Mouse (Mus musculus) hindbrain, embryonic 16.5 days (tissue): ENCODE measurements around the gene Prkg1. TPM values are rescaled to one million over a fixed set of nuclear protein-coding genes. Genes with fewer than 3 reads are reported as not detected.
A peak's percentile ranks its signal among the peaks of the same experiment; 100 is the strongest.

Experiments
- ATAC-seq: fragments of 200-750 bp; cut with Nextera tagmentation; 2 replicates; pipeline ENCODE4 v1.8.0; 2017; ENCODE audit warnings: moderate TSS enrichment, moderate library complexity
- H3K27ac ChIP-seq: fragments of 300-500 bp; sonication (generic); 2 replicates; pipeline ENCODE4 v1.5.1; 2014; ENCODE audit warnings: low read depth, mild to moderate bottlenecking, control low read depth, low read length, moderate library complexity
- H3K27me3 ChIP-seq: fragments of 300-500 bp; sonication (generic); replicated peaks from 2 replicates; pipeline ENCODE4 v1.6.1; 2014; ENCODE audit warnings: low read length; ENCODE audit not compliant: control insufficient read depth, insufficient read depth
- H3K36me3 ChIP-seq: fragments of 300-500 bp; sonication (generic); 2 replicates; pipeline ENCODE4 v1.6.1; 2014; ENCODE audit warnings: mild to moderate bottlenecking, low read length, moderate library complexity, mixed read lengths; ENCODE audit not compliant: control insufficient read depth, insufficient read depth
- H3K4me1 ChIP-seq: fragments of 300-500 bp; sonication (generic); 2 replicates; pipeline ENCODE4 v1.6.1; 2014; ENCODE audit warnings: low read depth, low read length; ENCODE audit not compliant: control insufficient read depth, insufficient read depth
- H3K4me2 ChIP-seq: fragments of 300-500 bp; sonication (generic); 2 replicates; pipeline ENCODE4 v1.6.1; 2014; ENCODE audit warnings: mild to moderate bottlenecking, low read length, control low read depth, moderate library complexity
- H3K4me3 ChIP-seq: fragments of 300-500 bp; sonication (generic); 2 replicates; pipeline ENCODE4 v1.5.1; 2014; ENCODE audit warnings: mild to moderate bottlenecking, low read length, control low read depth, moderate library complexity
- H3K9ac ChIP-seq: fragments of 300-500 bp; sonication (generic); 2 replicates; pipeline ENCODE4 v1.6.1; 2014; ENCODE audit warnings: low read depth, mild to moderate bottlenecking, control low read depth, low read length, moderate library complexity
- H3K9me3 ChIP-seq: fragments of 300-500 bp; sonication (generic); 2 replicates; pipeline ENCODE4 v1.6.1; 2014; ENCODE audit warnings: mild to moderate bottlenecking, low read length, moderate library complexity; ENCODE audit not compliant: control insufficient read depth
- WGBS: fragments of 180-500 bp; shearing (Covaris S2); extraction: QIAGEN DNeasy Blood & Tissue Kit; methylation state at CpG from one replicate; pipeline ENCODE4 v1.1.7; 2014; 5-methylcytosine and 5-hydroxymethylcytosine counted together
- polyA plus RNA-seq: library from polyadenylated mRNA; unstranded; fragments of >200 nt; fragmentation: Nextera tagmentation; extraction: Ambion mirVana; gene quantifications from 2 replicates; pipeline ENCODE4 v1.2.1, GENCODE M21; 2015

Prkg1 gene
- polyA plus RNA-seq, 1 experiment from 2014 or later, result 4.8 TPM

GRCm38 (mm10) chr19:30563876-30564275 lies 1201.0 kb downstream of the Prkg1 start:
- Histone ChIP-seq H3K9ac (no peak overlapping the region), H3K36me3 (no peaks in the 10 kb centered on the region), H3K27ac (no peak overlapping the region), H3K27me3 (no peaks in the 10 kb centered on the region), H3K9me3 (0 out of 2 replicates have a peak, but pooled peaks cover 2% of the 10 kb centered on the region), H3K4me1 (no peaks in the 10 kb centered on the region), H3K4me3 (no peak overlapping the region), H3K4me2 (no peak overlapping the region)
- WGBS, result 88% methylated on average over 3 of the region's 3 CpGs
- ATAC-seq, result no peak

GRCm38 (mm10) chr19:30558024-30558423 lies 1206.8 kb downstream of the Prkg1 start:
- H3K4me1 ChIP-seq, result 0 out of 2 replicates have a peak, but pooled peaks cover 2% of the 10 kb centered on the region
- H3K27me3 ChIP-seq, result 0 out of 2 replicates have a peak, but pooled peaks cover under 1% of the 10 kb centered on the region
- ATAC-seq, result no peak
- H3K9me3 ChIP-seq, result 0 out of 2 replicates have a peak, but pooled peaks cover 2% of the 10 kb centered on the region
- H3K36me3 ChIP-seq, result no peaks in the 10 kb centered on the region
- no peak overlapping the region for H3K9ac ChIP-seq
- no peak overlapping the region for H3K4me2 ChIP-seq
- no peak overlapping the region for H3K27ac ChIP-seq
- no peak overlapping the region for H3K4me3 ChIP-seq

- Histone ChIP-seq H3K9me3 (no peaks in the 10 kb centered on the region), H3K27me3 (peaks cover 9% of the 10 kb centered on the region), H3K4me2 (peak overlapping the region; percentile 61), H3K4me1 (peaks cover 10% of the 10 kb centered on the region), H3K4me3 (peak overlapping the region; percentile 33), H3K9ac (peak overlapping the region; percentile 61), H3K27ac (no peak overlapping the region), H3K36me3 (no peaks in the 10 kb centered on the region)
- ATAC-seq, result peak; percentile 91
- WGBS, result under 1% methylated on average over 12 of the region's 12 CpGs
Measured at GRCm38 (mm10) chr19:30554467-30554881, 1210.4 kb downstream of the Prkg1 start.

GRCm38 (mm10) chr19:30553740-30554139 lies 1211.1 kb downstream of the Prkg1 start:
- H3K4me3 ChIP-seq, result no peak overlapping the region
- WGBS, result 8% methylated on average over 4 of the region's 4 CpGs
- no peaks in the 10 kb centered on the region for H3K36me3 ChIP-seq
- H3K27me3 ChIP-seq, result peaks cover 11% of the 10 kb centered on the region
- H3K27ac ChIP-seq, result no peak overlapping the region
- no peaks in the 10 kb centered on the region for H3K9me3 ChIP-seq
- peaks cover 17% of the 10 kb centered on the region for H3K4me1 ChIP-seq
- H3K9ac ChIP-seq, result no peak overlapping the region
- H3K4me2 ChIP-seq, result no peak overlapping the region
- no peak for ATAC-seq

DNA sequence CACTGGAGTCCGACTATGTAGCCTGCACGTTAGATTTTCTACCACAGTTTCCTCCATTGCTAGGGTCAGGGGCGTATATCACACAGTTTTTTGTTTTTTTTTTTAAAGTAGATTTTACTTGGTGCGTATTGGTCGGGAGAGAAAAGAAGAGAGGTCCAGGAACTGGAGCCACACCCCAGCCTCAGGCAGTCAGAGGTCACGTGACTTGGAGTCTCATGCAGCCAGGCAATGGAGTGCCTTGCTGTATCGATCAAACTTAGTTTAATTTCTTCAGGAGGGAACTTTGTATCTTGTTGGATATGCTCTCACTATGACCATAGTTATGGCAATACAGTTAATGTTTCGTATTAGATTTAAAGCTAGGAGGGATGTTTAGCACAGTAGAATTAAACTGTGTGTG lies 1212.6 kb downstream of the Prkg1 start:
- H3K36me3 ChIP-seq, result no peaks in the 10 kb centered on the region
- H3K4me1 ChIP-seq, result peaks cover 19% of the 10 kb centered on the region
- H3K27ac ChIP-seq, result no peak overlapping the region
- H3K4me3 ChIP-seq, result no peak overlapping the region
- H3K27me3 ChIP-seq, result peaks cover 16% of the 10 kb centered on the region
- ATAC-seq, result no peak
- no peak overlapping the region for H3K4me2 ChIP-seq
- 65% methylated on average over 8 of the region's 8 CpGs for WGBS
- no peaks in the 10 kb centered on the region for H3K9me3 ChIP-seq
- H3K9ac ChIP-seq, result no peak overlapping the region

GRCm38 (mm10) chr19:30549854-30550647 lies 1214.8 kb downstream of the Prkg1 start:
- Histone ChIP-seq H3K4me3 (peak overlapping the region; percentile 38), H3K4me2 (peak overlapping the region; percentile 61), H3K36me3 (no peaks in the 10 kb centered on the region), H3K27me3 (peaks cover 25% of the 10 kb centered on the region), H3K9ac (no peak overlapping the region; the same call in 1 of the 2 replicates), H3K4me1 (peaks cover 19% of the 10 kb centered on the region), H3K27ac (no peak overlapping the region), H3K9me3 (no peaks in the 10 kb centered on the region)
- under 1% methylated on average over 17 of the region's 17 CpGs for WGBS
- no peak for ATAC-seq

- peak within 1 kb of the TSS; percentile 39 for H3K9ac ChIP-seq
- peak; percentile 85 for ATAC-seq
- peaks cover 25% of the 10 kb centered on the region for H3K27me3 ChIP-seq
- H3K4me2 ChIP-seq, result peak within 1 kb of the TSS; percentile 61
- under 1% methylated on average over 26 of the region's 26 CpGs for WGBS
- peaks cover 17% of the 10 kb centered on the region for H3K4me1 ChIP-seq
- H3K9me3 ChIP-seq, result no peaks in the 10 kb centered on the region
- no peaks in the 10 kb centered on the region for H3K36me3 ChIP-seq
- peak within 1 kb of the TSS; percentile 38 for H3K4me3 ChIP-seq
- no peak within 1 kb of the TSS for H3K27ac ChIP-seq
Measured at GRCm38 (mm10) chr19:30549044-30549853, 1215.6 kb downstream of the Prkg1 start, which contains the start of gene Dkk1. TSS of gene Dkk1 (minus strand) at chr19:30549665.

GRCm38 (mm10) chr19:30548411-30549043 lies 1216.3 kb downstream of the Prkg1 start:
- WGBS, result under 1% methylated on average over 23 of the region's 23 CpGs
- H3K9me3 ChIP-seq, result no peaks in the 10 kb centered on the region
- peak overlapping the region; percentile 61 for H3K4me2 ChIP-seq
- peak overlapping the region; percentile 38 for H3K4me3 ChIP-seq
- no peaks in the 10 kb centered on the region for H3K36me3 ChIP-seq
- H3K4me1 ChIP-seq, result peaks cover 17% of the 10 kb centered on the region
- ATAC-seq, result peak; percentile 72
- H3K27me3 ChIP-seq, result peaks cover 25% of the 10 kb centered on the region
- no peak overlapping the region for H3K27ac ChIP-seq
- 0 out of 2 replicates have a peak overlapping the region, but pooled peaks have one; percentile 13 for H3K9ac ChIP-seq
